Mouse (Mus musculus) left cerebral cortex, postnatal 10 days (tissue): ENCODE results near the gene Fmnl2. TPM values are rescaled to one million over a fixed set of nuclear protein-coding genes. Genes with fewer than 3 reads are reported as not detected.
A peak's percentile ranks its signal among the peaks of the same experiment; 100 is the strongest.

Source experiments
- DNase-seq, 2 experiments: peaks; one replicate each; pipeline ENCODE4 v3.0.0; 2021 to 2022; ENCODE audit warnings: low spot score in 2 of 2, mixed read lengths in 1 of 2; ENCODE audit errors: extremely low spot score in 1 of 2
- intact Hi-C: fragments of 180-260 bp; cut with DNase I; formaldehyde crosslinking; loops from one replicate; pipeline ENCODE4 v1.15.1; 2025
- total RNA-seq, 2 experiments: library from RNA; stranded (reverse); gene quantifications; 2 replicates each; pipeline ENCODE4 v1.2.3; 2021

Fmnl2 gene
- total RNA-seq, 2 experiments from 2014 or later = 41.5 to 42.7 TPM

GRCm38 (mm10) chr2:52943644-52944423 is 86.2 kb downstream of the Fmnl2 start:
- DNase-seq = no peak
- intact Hi-C loops = no loop called here

GRCm38 (mm10) chr2:52944594-52944993 is 86.9 kb downstream of the Fmnl2 start:
- DNase-seq = no peak
- intact Hi-C loops = no loop called here

GRCm38 (mm10) chr2:52946074-52946473 is 88.4 kb downstream of the Fmnl2 start:
- DNase-seq = no peak
- intact Hi-C loops = no loop called here

- DNase-seq = no peak
- intact Hi-C loops = no loop called here
These were observed 89.0 kb downstream of the Fmnl2 start for GRCm38 (mm10) chr2:52946524-52947186.

- intact Hi-C loops = no loop called here
These were observed 90.7 kb downstream of the Fmnl2 start for GRCm38 (mm10) chr2:52948406-52948805.

GRCm38 (mm10) chr2:52949556-52949955 is 91.9 kb downstream of the Fmnl2 start:
- intact Hi-C loops = no loop called here

More at GRCm38 (mm10) chr2:52948406-52948805, 90.7 kb downstream of the Fmnl2 start:
- no peak for DNase-seq

GRCm38 (mm10) chr2:52950226-52950625 is 92.6 kb downstream of the Fmnl2 start:
- DNase-seq = no peak
- intact Hi-C loops = no loop called here

More at GRCm38 (mm10) chr2:52949556-52949955, 91.9 kb downstream of the Fmnl2 start:
- no peak for DNase-seq

- intact Hi-C loops = no loop called here
- no peak for DNase-seq
These were observed 94.6 kb downstream of the Fmnl2 start for GRCm38 (mm10) chr2:52952202-52952730.

GRCm38 (mm10) chr2:52955090-52955489 is 97.4 kb downstream of the Fmnl2 start:
- DNase-seq = peak; percentile 68 to 83
- intact Hi-C loops = no loop called here

GRCm38 (mm10) chr2:52955831-52956230 is 98.2 kb downstream of the Fmnl2 start:
- intact Hi-C loops = no loop called here
- no peak for DNase-seq

- intact Hi-C loops = no loop called here
- no peak for DNase-seq
These were observed 100.3 kb downstream of the Fmnl2 start for GRCm38 (mm10) chr2:52957771-52958534.

- intact Hi-C loops = no loop called here
- DNase-seq = peak in 1 of 2 experiments; percentile 89
These were observed 101.1 kb downstream of the Fmnl2 start for GRCm38 (mm10) chr2:52958535-52959290.

- no peak for DNase-seq
- intact Hi-C loops = no loop called here
These were observed 101.6 kb downstream of the Fmnl2 start for GRCm38 (mm10) chr2:52959291-52959621.

GRCm38 (mm10) chr2:52959982-52960381 is 102.3 kb downstream of the Fmnl2 start:
- DNase-seq = peak in 1 of 2 experiments; percentile 36
- intact Hi-C loops = no loop called here

- no peak for DNase-seq
- intact Hi-C loops = no loop called here
These were observed 103.0 kb downstream of the Fmnl2 start for GRCm38 (mm10) chr2:52960697-52961096.

- intact Hi-C loops = no loop called here
- DNase-seq = no peak
These were observed 105.8 kb downstream of the Fmnl2 start for GRCm38 (mm10) chr2:52963439-52963838.

GRCm38 (mm10) chr2:52964386-52964928 is 106.8 kb downstream of the Fmnl2 start:
- no peak for DNase-seq
- intact Hi-C loops = no loop called here

- intact Hi-C loops = no loop called here
These were observed 108.6 kb downstream of the Fmnl2 start for GRCm38 (mm10) chr2:52966227-52966626.

More at GRCm38 (mm10) chr2:52966227-52966626, 108.6 kb downstream of the Fmnl2 start:
- no peak for DNase-seq
